Mouse (Mus musculus) bone marrow, adult 2 months (tissue): ENCODE results near the gene Trub1. TPM values are rescaled to one million over a fixed set of nuclear protein-coding genes. Genes with fewer than 3 reads are reported as not detected.
A peak's percentile ranks its signal among the peaks of the same experiment; 100 is the strongest.

Source experiments
- H3K27ac ChIP-seq: fragments of 200-500 bp; 2 replicates; pipeline ENCODE4 v1.5.1; 2012; ENCODE audit warnings: low read depth, mild to moderate bottlenecking, control low read depth, inconsistent platforms, low read length; ENCODE audit not compliant: control insufficient read depth, poor library complexity, insufficient read depth
- H3K4me1 ChIP-seq: fragments of 200-500 bp; 2 replicates; pipeline ENCODE4 v1.6.1; 2011; ENCODE audit warnings: low read length; ENCODE audit not compliant: control insufficient read depth, insufficient read depth
- H3K4me3 ChIP-seq: fragments of 200-500 bp; replicated peaks from 2 replicates; pipeline ENCODE3; 2011; ENCODE audit warnings: mild to moderate bottlenecking, low read depth, low read length, control low read depth; ENCODE audit not compliant: control insufficient read depth
- CTCF ChIP-seq: fragments of 200-500 bp; IDR thresholded peaks from 2 replicates; pipeline ENCODE4 v1.5.1; 2011; ENCODE audit warnings: low read length, control low read depth; ENCODE audit not compliant: control insufficient read depth, insufficient read depth
- POLR2A ChIP-seq: fragments of 200-500 bp; IDR thresholded peaks from 2 replicates; pipeline ENCODE4 v1.6.1; 2011; ENCODE audit warnings: low read depth, mild to moderate bottlenecking, control low read depth, low read length, borderline replicate concordance; ENCODE audit not compliant: control insufficient read depth
- WGBS: fragments of 180-500 bp; shearing (Covaris S2); methylation state at CpG from one replicate; pipeline ENCODE4 v1.1.7; 2018; 5-methylcytosine and 5-hydroxymethylcytosine counted together
- polyA plus RNA-seq: library from polyadenylated mRNA; stranded (reverse); fragments of >200 nt; gene quantifications from 2 replicates; pipeline ENCODE4 v1.2.4, GENCODE M21; 2011; ENCODE audit warnings: low replicate concordance; ENCODE audit not compliant: missing spikeins, insufficient read depth, insufficient read length

The Trub1 gene
- polyA plus RNA-seq, 1 experiment: 8.4 TPM

GRCm38 (mm10) chr19:57473301-57473700 is 20.6 kb downstream of the Trub1 start:
- TF ChIP-seq POLR2A (no peak), CTCF (no peak)
- Histone ChIP-seq H3K27ac (no peak overlapping the region), H3K4me1 (no peaks in the 10 kb centered on the region; the same call in 1 of the 2 replicates), H3K4me3 (no peak overlapping the region)
- 90% methylated on average over 16 of the region's 16 CpGs for WGBS

- H3K27ac ChIP-seq: no peak overlapping the region
- 63% methylated on average over 4 of the region's 4 CpGs for WGBS
- TF ChIP-seq POLR2A (no peak), CTCF (no peak)
- H3K4me3 ChIP-seq: no peak overlapping the region
- no peaks in the 10 kb centered on the region; the same call in none of the 2 replicates for H3K4me1 ChIP-seq
Observed at GRCm38 (mm10) chr19:57475298-57475697, 22.6 kb downstream of the Trub1 start.

- H3K4me1 ChIP-seq: no peaks in the 10 kb centered on the region; the same call in none of the 2 replicates
- no peak overlapping the region for H3K27ac ChIP-seq
- TF ChIP-seq CTCF (no peak), POLR2A (no peak)
- H3K4me3 ChIP-seq: no peak overlapping the region
- 49% methylated on average over 8 of the region's 8 CpGs for WGBS
Observed at GRCm38 (mm10) chr19:57477310-57477709, 24.6 kb downstream of the Trub1 start.

GRCm38 (mm10) chr19:57478056-57478455 is 25.3 kb downstream of the Trub1 start:
- no peaks in the 10 kb centered on the region; the same call in none of the 2 replicates for H3K4me1 ChIP-seq
- no peak overlapping the region for H3K4me3 ChIP-seq
- H3K27ac ChIP-seq: no peak overlapping the region
- WGBS: 61% methylated on average over 11 of the region's 11 CpGs
- no peak for TF ChIP-seq CTCF
- no peak for TF ChIP-seq POLR2A

GRCm38 (mm10) chr19:57479886-57480655 is 27.4 kb downstream of the Trub1 start:
- WGBS: 80% methylated on average over 8 of the region's 8 CpGs

GRCm38 (mm10) chr19:57481743-57482259 is 29.1 kb downstream of the Trub1 start:
- no peak for TF ChIP-seq CTCF
- TF ChIP-seq POLR2A: no peak
- Histone ChIP-seq H3K4me1 (no peaks in the 10 kb centered on the region; the same call in 1 of the 2 replicates), H3K4me3 (no peak overlapping the region), H3K27ac (no peak overlapping the region)
- WGBS: 80% methylated on average over 6 of the region's 6 CpGs

More at GRCm38 (mm10) chr19:57479886-57480655, 27.4 kb downstream of the Trub1 start:
- Histone ChIP-seq H3K27ac (no peak overlapping the region), H3K4me3 (no peak overlapping the region), H3K4me1 (no peaks in the 10 kb centered on the region; the same call in none of the 2 replicates)
- no peak for TF ChIP-seq CTCF
- no peak for TF ChIP-seq POLR2A

GRCm38 (mm10) chr19:57482815-57483214 is 30.1 kb downstream of the Trub1 start:
- H3K4me3 ChIP-seq: no peak overlapping the region
- no peak overlapping the region for H3K27ac ChIP-seq
- no peaks in the 10 kb centered on the region; the same call in 1 of the 2 replicates for H3K4me1 ChIP-seq
- TF ChIP-seq CTCF: peak; percentile 84
- no peak for TF ChIP-seq POLR2A
- WGBS: 44% methylated on average over 8 of the region's 8 CpGs

- WGBS: 90% methylated on average over 13 of the region's 13 CpGs
- no peak for TF ChIP-seq POLR2A
- TF ChIP-seq CTCF: no peak
- H3K27ac ChIP-seq: no peak overlapping the region
- H3K4me3 ChIP-seq: no peak overlapping the region
- H3K4me1 ChIP-seq: no peaks in the 10 kb centered on the region
Observed at GRCm38 (mm10) chr19:57487051-57487658, 34.4 kb downstream of the Trub1 start.
